Mouse (Mus musculus) thymus, postnatal 4 days (tissue): ENCODE measurements around the gene Tmc1.

Experiments
- DNase-seq: peaks from one replicate; pipeline ENCODE4 v3.0.0; 2021

The Tmc1 gene

GRCm38 (mm10) chr19:20953874-20954273 is at the start of gene Tmc1:
Gene Tmc1, minus strand, starts transcription at chr19:20954202.
- DNase-seq: no peak

GRCm38 (mm10) chr19:21001552-21001951 is 47.5 kb upstream of the Tmc1 start:
- no peak for DNase-seq

DNA sequence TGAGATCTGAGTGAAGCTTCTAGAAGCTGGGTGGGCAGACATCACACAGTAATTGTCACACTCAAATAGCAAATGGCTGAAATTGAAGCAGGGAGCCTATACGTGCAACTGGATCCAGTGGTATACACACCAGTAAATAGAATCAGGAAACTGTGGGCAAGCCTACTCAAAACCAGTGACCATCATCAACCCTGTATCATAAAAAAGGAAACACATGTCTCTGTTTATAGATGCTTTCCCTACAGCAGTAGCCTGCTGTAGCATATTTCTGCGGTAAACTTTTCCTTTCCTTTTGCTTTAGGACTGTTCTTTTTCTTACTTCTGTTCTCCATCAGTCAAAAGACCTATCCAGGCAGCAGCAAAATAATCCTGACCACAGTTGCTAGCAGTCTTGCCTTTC is 25.2 kb upstream of the Tmc1 start:
- no peak for DNase-seq

DNA sequence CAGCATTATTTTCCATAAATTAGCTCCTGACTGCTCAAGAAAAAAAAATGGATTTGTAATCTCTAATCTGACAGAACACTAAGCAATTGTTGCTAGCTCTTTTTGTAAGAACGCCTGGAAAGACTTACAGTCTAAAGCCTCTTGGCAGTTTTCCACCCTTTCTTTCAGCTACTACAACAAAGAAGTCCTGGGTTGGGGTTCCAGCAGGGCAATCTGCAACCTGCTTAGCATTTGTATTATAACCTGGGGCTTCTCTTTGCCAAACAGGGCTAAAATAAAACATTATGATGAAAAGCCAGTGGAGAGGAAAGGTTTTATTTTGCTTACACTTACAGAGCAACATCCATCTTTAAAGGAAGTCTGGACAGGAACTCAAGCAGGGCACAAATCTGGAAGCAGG is 24.1 kb upstream of the Tmc1 start:
- no peak for DNase-seq

GRCm38 (mm10) chr19:20971926-20972325 is 17.9 kb upstream of the Tmc1 start:
- DNase-seq: no peak

DNA sequence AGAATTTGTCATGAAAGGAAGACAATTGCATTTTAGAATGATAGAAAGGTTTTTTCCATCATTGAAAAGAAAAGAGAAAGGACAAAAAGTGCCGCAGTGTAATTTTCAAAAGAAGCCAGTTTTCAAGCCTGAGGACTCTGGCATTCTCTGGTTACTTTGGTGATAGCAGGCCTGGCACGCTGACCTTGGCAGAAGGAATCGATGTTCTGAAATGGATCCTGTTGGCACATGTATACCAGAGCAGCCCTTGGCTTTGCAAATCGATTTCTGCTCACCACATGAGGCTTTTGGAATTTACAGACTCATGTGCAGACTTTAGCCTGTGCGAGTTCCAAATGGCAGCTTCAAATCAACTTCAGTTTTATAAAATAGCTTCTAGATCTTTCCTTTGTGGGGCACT is 813 bp upstream of the Tmc1 start:
- DNase-seq: no peak

- no peak for DNase-seq
Observed at GRCm38 (mm10) chr19:20944446-20944845, 9.6 kb downstream of the Tmc1 start.

DNA sequence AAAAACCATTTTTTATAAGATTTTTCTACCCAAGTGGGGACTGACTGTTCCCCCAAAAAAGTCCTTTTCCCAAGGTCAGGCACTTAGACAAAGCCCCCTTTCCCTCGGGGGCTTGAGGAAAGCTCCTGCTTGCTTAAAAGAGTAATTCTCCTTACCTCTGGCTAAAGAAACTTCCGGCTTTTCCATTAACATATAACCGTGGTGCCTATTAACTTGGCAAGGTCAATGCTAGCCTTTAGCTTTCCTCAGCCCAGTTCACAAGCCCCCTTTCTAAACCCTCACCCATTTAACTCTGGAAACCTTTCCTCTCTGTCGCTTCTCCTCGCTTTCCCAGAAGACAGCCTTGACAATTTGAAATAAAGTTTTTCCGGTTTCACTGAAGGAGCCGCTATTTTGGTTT is 29.7 kb downstream of the Tmc1 start:
- DNase-seq: no peak

GRCm38 (mm10) chr19:20923336-20924211 is 30.4 kb downstream of the Tmc1 start:
- no peak for DNase-seq

DNA sequence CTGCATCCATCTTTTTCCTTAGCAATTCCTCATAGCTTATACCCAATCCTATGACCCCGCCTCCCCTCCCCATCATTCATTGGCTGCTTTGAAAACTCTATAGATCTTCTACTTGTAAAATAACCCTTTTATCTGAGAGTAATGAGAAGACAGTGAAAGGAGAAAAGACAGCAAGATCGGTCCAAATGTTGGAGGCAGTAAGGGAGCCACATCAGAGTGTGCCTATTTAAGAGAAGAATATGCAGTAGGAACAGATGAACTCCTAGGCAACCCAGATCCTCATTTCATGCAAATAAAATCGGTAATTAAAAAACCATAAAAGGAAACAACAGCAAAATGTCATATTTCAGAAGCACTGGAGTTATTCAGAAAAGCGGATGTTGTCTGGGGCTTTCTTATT is 35.8 kb downstream of the Tmc1 start:
- DNase-seq: no peak

GRCm38 (mm10) chr19:20915151-20915550 is 38.9 kb downstream of the Tmc1 start:
- no peak for DNase-seq

DNA sequence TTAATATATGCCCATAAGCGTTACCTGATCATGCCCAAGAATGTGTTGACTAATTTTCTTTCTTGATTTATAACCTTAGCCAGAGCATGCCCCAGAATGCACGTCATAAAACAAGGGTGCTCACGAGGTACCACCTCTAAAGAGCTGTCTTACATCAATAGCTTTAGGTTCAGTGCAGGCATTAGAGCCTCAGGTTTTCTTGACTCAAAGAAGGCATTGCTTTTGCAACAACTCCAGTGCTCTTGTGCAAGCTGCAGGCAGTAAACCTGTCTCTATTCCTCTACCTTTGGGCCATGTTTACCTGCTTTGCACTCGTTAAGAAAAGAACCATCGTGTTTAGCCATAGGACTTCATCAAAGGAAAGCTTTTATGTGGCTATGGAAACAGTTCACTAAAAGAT is 43.6 kb downstream of the Tmc1 start:
- no peak for DNase-seq

DNA sequence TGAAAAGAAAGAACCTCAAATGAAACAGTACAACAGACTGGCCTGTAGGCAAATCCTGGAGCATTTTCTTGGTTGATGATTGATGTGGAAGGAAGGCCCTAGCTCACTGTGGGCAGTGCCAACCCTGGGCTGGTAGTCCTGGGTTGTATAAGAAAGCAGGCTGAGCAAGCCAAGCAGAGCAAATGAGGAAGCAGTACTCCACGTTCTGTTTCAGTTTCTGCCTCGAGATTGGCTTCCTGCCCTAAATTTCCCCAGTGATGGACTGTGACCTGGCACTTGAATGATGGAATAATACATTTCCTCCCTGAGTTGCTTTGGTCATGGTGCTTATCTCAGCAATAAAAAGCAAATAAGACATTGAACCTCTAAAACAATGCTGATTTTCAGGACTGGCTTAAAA is 72.8 kb downstream of the Tmc1 start:
- no peak for DNase-seq

DNA sequence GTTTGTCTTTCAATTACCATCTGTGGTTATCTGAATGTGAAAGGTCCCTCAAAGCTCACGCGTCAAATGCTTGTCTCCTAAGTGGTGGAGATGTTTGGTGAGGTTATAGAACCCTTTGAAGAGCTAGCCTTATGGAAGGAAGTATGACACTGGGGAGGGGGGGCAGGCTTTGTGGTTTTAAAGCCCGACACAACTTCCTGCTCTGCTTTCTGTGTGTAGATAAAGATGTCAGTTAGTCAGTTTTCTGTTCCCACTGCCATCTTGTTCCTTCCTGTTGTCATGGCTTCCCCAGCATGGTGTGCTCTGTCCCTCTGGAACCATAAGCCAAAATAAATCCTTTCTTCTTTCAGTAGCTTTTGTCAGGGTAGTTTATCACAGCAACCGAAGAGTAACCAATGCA is 78.1 kb downstream of the Tmc1 start:
- no peak for DNase-seq

DNA sequence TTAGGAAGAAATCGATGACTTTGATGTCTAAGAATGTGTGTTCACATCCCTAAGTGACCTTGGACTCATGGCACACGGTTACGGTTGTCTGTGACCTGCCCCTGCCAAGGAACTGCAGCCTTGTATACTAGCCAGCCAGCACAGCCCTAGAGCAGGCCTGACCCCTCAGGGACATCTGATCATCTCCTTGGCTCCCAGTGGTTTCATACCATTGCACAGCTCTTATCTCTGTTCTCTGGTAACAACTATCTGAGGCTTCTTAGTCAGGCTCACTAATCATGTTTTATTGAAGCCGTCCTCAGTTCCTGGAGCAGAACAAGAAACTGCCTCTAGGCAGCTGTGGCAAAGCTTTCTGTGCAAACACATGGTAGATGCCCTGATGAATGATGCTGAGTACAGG is 92.2 kb downstream of the Tmc1 start:
- no peak for DNase-seq

GRCm38 (mm10) chr19:20860270-20860669 is 93.7 kb downstream of the Tmc1 start:
- DNase-seq: no peak

DNA sequence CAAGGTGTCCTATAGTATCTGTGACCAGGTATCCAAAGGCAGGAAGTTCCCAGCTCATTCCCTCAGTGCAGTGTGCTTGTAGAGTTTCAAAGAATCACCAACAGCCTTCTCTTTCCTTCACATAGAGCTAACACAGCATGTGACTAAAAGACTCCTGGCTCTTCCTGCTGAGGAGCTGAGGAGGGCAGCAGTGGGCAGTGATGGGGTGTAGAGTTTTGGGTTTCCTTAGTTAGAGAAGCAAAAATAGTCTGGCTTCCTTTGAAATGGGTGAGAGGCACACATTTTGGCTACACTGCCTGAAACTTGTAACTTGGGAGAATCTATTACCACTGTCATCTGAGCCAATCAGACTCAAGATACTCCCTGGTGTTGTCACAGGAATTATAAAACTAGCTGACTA is 96.2 kb downstream of the Tmc1 start:
- no peak for DNase-seq

GRCm38 (mm10) chr19:20848906-20849305 is 105.1 kb downstream of the Tmc1 start:
- DNase-seq: no peak

DNA sequence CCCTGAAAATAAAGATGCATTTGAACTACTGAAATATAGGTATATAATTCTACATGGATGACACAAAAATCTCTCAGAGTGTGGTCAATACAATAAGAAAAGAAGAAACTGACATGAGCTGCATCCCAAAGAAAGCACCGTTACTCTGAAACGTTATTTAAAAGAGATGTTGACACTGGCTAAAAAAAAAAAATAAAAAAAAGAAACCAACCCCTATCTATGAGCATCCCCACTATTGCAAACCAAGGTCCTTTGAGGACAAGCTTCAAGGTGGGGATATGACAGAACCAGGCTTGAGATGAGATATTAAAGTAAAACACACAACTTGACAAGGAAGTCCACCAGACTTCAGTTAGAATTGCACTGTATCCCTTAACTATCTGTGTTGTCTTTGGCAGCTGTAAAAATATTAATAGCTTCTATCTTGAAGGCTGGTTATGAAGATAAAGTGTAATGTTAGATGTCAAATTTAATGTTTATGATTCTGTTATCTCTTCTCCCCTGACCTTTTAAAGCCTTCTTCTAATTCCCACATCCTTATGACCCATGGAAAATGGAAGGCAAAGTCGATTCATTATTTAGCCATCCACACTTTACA is 106.4 kb downstream of the Tmc1 start:
- DNase-seq: no peak

DNA sequence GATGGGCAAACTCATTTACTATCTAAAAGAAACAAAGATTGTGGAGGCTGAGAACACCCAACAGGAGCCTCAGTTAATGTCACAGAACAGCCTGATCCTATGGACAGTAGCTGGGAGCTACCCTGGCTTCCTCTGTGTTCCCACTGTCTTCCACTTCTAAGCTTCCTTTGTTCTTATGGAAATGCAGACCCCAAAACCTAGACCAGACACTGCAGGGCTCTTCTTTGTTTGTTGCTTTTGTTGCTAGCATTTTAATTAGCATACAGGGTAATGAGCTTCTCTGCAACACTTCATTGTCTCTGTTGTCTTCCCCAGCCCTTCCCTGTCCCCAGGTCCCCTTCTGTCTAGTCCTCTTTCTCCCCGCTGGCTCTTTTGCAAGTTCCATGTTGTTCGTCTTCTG is 116.6 kb downstream of the Tmc1 start:
- DNase-seq: no peak

GRCm38 (mm10) chr19:20836055-20836845 is 117.8 kb downstream of the Tmc1 start:
- DNase-seq: no peak

DNA sequence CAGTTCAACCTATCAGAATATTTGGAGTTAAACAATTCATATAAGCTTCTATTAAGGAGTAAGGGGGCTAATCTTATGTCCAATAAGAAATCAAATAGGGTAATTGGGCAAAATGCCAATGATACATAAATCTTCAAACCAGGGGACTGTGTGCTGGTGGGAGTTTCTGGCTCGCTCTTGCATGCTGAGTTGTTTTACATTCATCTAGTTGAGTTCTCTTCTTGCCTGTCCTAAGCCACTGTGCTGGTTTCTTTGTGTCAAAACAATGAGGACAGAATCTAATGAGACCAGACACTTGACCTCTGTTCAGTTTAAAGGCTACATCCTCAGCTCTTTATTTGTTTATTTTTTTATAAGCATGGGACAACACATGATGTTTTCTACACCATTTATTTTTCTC is 119.1 kb downstream of the Tmc1 start:
- no peak for DNase-seq

DNA sequence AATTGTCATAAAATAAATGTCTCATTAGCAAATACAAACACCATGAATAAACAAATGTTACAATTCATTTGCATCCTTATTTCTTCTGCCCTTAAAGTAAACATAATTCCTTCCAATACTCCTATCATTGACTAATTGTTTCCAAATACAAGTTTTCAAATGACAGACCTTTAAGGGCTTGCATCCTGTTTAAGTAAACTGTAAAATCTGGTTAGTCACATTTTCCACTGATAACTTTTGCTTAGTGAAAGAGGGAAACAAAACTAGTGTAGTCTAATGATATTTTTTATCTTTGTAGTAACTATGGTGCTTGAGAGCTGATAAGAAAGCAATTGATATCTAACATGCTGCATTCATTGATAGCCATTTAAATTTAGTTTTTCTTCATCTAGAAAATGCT is 154.5 kb downstream of the Tmc1 start:
- DNase-seq: no peak

DNA sequence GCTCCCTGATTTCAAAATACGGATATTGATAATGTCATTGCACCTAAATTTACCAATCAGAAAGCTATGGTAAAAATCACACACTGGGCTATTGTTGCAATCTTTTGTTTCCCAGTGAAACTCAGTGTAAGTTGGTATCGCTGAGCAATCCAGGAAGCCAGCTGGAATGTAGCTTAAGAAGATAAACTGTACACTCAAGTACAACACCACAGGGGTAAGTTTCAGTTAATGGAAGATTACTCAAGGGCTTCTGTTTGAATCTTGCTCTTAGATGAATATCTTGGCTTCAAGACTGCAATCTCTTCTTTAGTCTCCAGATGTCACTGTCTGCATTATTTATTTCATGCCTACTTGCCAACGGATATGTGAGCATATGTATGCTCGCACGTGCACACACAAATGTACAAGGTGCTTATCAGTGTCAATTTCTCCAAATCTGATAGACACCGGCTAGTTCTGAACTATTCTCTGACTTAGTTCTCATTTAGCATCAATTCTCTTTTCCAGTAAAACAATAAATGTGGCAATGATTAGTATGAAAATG is 156.4 kb downstream of the Tmc1 start:
- DNase-seq: no peak
